Mouse (Mus musculus) neural tube, embryonic 11.5 days (tissue): ENCODE data around the gene Olfr827. TPM values are rescaled to one million over a fixed set of nuclear protein-coding genes. Genes with fewer than 3 reads are reported as not detected.

Source experiments
- ATAC-seq: fragments of 200-750 bp; cut with Nextera tagmentation; 2 replicates; pipeline ENCODE4 v1.8.0; 2017; ENCODE audit warnings: moderate number of reproducible peaks, mild to moderate bottlenecking, moderate TSS enrichment, moderate library complexity; ENCODE audit not compliant: insufficient read depth, low FRiP score, low TSS enrichment
- DNase-seq: peaks from one replicate; pipeline ENCODE4 v3.0.0-alpha.2; 2015; ENCODE audit warnings: low spot score
- H3K27ac ChIP-seq: fragments of 300-500 bp; sonication (generic); 2 replicates; pipeline ENCODE4 v1.5.1; 2014; ENCODE audit warnings: low read depth, mild to moderate bottlenecking, low read length
- H3K27me3 ChIP-seq: fragments of 300-500 bp; sonication (generic); 2 replicates; pipeline ENCODE4 v1.6.1; 2014; ENCODE audit warnings: mild to moderate bottlenecking, low read length, mixed read lengths; ENCODE audit not compliant: control insufficient read depth, insufficient read depth
- H3K36me3 ChIP-seq: fragments of 300-500 bp; sonication (generic); 2 replicates; pipeline ENCODE4 v1.6.1; 2014; ENCODE audit warnings: mild to moderate bottlenecking, low read length, moderate library complexity, mixed read lengths; ENCODE audit not compliant: control insufficient read depth, insufficient read depth
- H3K4me1 ChIP-seq: fragments of 300-500 bp; sonication (generic); 2 replicates; pipeline ENCODE4 v1.6.1; 2014; ENCODE audit warnings: low read length, mixed read lengths; ENCODE audit not compliant: control insufficient read depth, insufficient read depth
- H3K4me2 ChIP-seq: fragments of 300-500 bp; sonication (generic); 2 replicates; pipeline ENCODE4 v1.6.1; 2014; ENCODE audit warnings: low read depth, mild to moderate bottlenecking, moderate library complexity
- H3K4me3 ChIP-seq: fragments of 300-500 bp; sonication (generic); 2 replicates; pipeline ENCODE4 v1.5.1; 2014; ENCODE audit warnings: low read depth, low read length
- H3K9ac ChIP-seq: fragments of 300-500 bp; sonication (generic); 2 replicates; pipeline ENCODE4 v1.6.1; 2014; ENCODE audit warnings: mild to moderate bottlenecking, low read length
- H3K9me3 ChIP-seq: fragments of 300-500 bp; sonication (generic); 2 replicates; pipeline ENCODE4 v1.6.1; 2016; ENCODE audit warnings: low read length; ENCODE audit not compliant: control insufficient read depth
- WGBS: fragments of 180-500 bp; shearing (Covaris S2); extraction: QIAGEN DNeasy Blood & Tissue Kit; methylation state at CpG from one replicate; pipeline ENCODE4 v1.1.7; 2014; 5-methylcytosine and 5-hydroxymethylcytosine counted together
- polyA plus RNA-seq: library from polyadenylated mRNA; unstranded; fragments of >200 nt; fragmentation: Nextera tagmentation; extraction: Ambion mirVana; gene quantifications from 2 replicates; pipeline ENCODE4 v1.2.1, GENCODE M21; 2014

Gene Olfr827
- polyA plus RNA-seq, 1 experiment from 2014 or later = not detected

- Histone ChIP-seq H3K9ac (no peak overlapping the region), H3K36me3 (no peaks in the 10 kb centered on the region), H3K4me1 (no peaks in the 10 kb centered on the region), H3K4me3 (no peak overlapping the region), H3K27ac (no peak overlapping the region), H3K4me2 (no peak overlapping the region), H3K27me3 (no peaks in the 10 kb centered on the region), H3K9me3 (no peaks in the 10 kb centered on the region)
- WGBS = 87% methylated on average over 3 of the region's 3 CpGs
- DNase-seq (no peak), ATAC-seq (no peak)
Measured at GRCm38 (mm10) chr10:130225034-130225433, 10.8 kb upstream of the Olfr827 start.

DNA sequence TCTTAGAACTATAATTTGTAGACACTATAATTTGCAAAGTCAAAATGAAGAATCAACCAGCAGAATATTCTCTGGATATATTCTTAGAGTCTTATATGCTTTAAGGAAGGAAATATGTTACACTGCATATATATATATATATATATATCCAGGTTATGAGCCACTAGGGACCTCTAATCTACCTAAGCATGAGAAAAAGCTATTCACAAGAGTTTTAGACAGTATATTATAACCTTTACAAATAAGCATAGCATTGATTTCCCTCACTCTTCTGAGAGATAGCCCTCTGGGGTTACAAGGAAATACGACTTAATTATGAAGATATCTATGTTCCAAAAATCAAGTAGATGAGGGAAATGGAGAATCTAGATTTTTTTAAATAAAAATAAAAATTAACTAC lies 30.1 kb downstream of the Olfr827 start, which contains the start of gene Olfr826:
Gene Olfr826 (minus strand): TSS at position 101 of the 400 bp plus-strand sequence.
- H3K4me3 ChIP-seq = no peak within 1 kb of the TSS
- H3K27me3 ChIP-seq = no peaks in the 10 kb centered on the region
- H3K27ac ChIP-seq = no peak within 1 kb of the TSS
- ATAC-seq (no peak), DNase-seq (no peak)
- H3K4me2 ChIP-seq = no peak within 1 kb of the TSS
- H3K9me3 ChIP-seq = no peaks in the 10 kb centered on the region
- no peaks in the 10 kb centered on the region for H3K4me1 ChIP-seq
- WGBS = 66% methylated on average over 1 of the region's 1 CpGs
- no peak within 1 kb of the TSS for H3K9ac ChIP-seq
- H3K36me3 ChIP-seq = no peaks in the 10 kb centered on the region

DNA sequence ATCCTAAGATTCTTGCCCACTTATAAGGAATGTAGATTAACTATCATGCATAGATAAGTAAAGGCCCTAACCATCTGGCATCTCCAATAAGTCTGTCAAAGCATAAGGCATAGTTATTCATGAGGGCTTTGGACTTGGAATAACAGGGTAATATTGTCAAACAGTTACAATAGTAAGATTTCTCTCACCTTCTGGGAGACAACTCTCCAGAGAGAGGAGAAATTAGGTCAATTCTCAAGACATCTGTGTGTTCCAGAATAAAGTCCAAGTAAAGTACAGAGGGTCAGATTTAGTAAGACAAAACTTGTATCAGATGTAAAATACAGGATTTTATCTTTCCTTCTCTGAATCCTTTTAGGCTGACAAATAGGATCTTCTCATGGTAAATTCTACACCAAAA lies 47.5 kb downstream of the Olfr827 start, which contains the start of gene Olfr825:
Gene Olfr825 (minus strand): TSS at position 101 of the 400 bp plus-strand sequence.
- no peaks in the 10 kb centered on the region for H3K27me3 ChIP-seq
- H3K9ac ChIP-seq = no peak within 1 kb of the TSS
- H3K4me2 ChIP-seq = no peak within 1 kb of the TSS
- DNase-seq = no peak
- no peak for ATAC-seq
- no peak within 1 kb of the TSS for H3K4me3 ChIP-seq
- H3K27ac ChIP-seq = no peak within 1 kb of the TSS
- H3K9me3 ChIP-seq = no peaks in the 10 kb centered on the region
- no peaks in the 10 kb centered on the region for H3K4me1 ChIP-seq
- H3K36me3 ChIP-seq = no peaks in the 10 kb centered on the region

- no peak overlapping the region for H3K4me3 ChIP-seq
- H3K36me3 ChIP-seq = no peaks in the 10 kb centered on the region
- H3K9ac ChIP-seq = no peak overlapping the region
- H3K4me2 ChIP-seq = no peak overlapping the region
- no peak overlapping the region for H3K27ac ChIP-seq
- no peaks in the 10 kb centered on the region for H3K9me3 ChIP-seq
- DNase-seq (no peak), ATAC-seq (no peak)
- no peaks in the 10 kb centered on the region for H3K4me1 ChIP-seq
- no peaks in the 10 kb centered on the region for H3K27me3 ChIP-seq
Measured at GRCm38 (mm10) chr10:130165196-130165595, 49.0 kb downstream of the Olfr827 start.

Other genes starting within 250 kb of the Olfr827 start
- not detected in 2 replicates for gene Olfr819, start 247.1 kb downstream of the Olfr827 start, polyA plus RNA-seq
- not detected in 2 replicates for gene Olfr247, start 238.3 kb downstream of the Olfr827 start, polyA plus RNA-seq
- not detected in 2 replicates for gene Gm10310, start 229.3 kb downstream of the Olfr827 start, polyA plus RNA-seq
- not detected in 2 replicates for gene Olfr820, start 201.8 kb downstream of the Olfr827 start, polyA plus RNA-seq
- gene Olfr821, start 184.1 kb downstream of the Olfr827 start, polyA plus RNA-seq = not detected in 2 replicates
- not detected in 2 replicates for gene Olfr822, start 143.2 kb downstream of the Olfr827 start, polyA plus RNA-seq
- not detected in 2 replicates for gene Olfr823, start 99.0 kb downstream of the Olfr827 start, polyA plus RNA-seq
- gene Olfr824, start 84.4 kb downstream of the Olfr827 start, polyA plus RNA-seq = not detected in 2 replicates
- not detected in 2 replicates for gene Olfr825, start 47.6 kb downstream of the Olfr827 start, polyA plus RNA-seq
- not detected in 2 replicates for gene Olfr826, start 30.2 kb downstream of the Olfr827 start, polyA plus RNA-seq
- 52.7 and 59.2 TPM in 2 replicates for gene Neurod4, start 65.8 kb upstream of the Olfr827 start, polyA plus RNA-seq
- 0.28 and 0.41 TPM in 2 replicates for gene Tespa1, start 108.5 kb upstream of the Olfr827 start, polyA plus RNA-seq
- not detected in 2 replicates for gene Vmn2r84, start 179.9 kb upstream of the Olfr827 start, polyA plus RNA-seq
- gene Vmn2r85, start 215.3 kb upstream of the Olfr827 start, polyA plus RNA-seq = not detected in 2 replicates
- gene Vmn2r86, start 241.6 kb upstream of the Olfr827 start, polyA plus RNA-seq = not detected in 2 replicates